ENCODE assay signal across 27 mouse cellular contexts in genomic region chr9:22089281-22089680, GRCm38 (mm10). TPM values are rescaled to one million over a fixed set of nuclear protein-coding genes. Genes with fewer than 3 reads are reported as not detected.
A peak's percentile ranks its signal among the peaks of the same experiment; 100 is the strongest.
DNase-seq lines count a peak whose midpoint lies in the region; ATAC-seq and TF ChIP-seq lines count a peak whose summit lies in the region.
"Had no signal": no experiment of that assay in that cellular context is flagged by ENCODE, and none has a peak within 500 bp of the region (broad histone marks: within the 10 kb centered on the region; RNA-seq: fewer than 3 reads in every experiment).

No protein-coding gene starts in this region.

- WGBS in liver, embryonic 14.5 days (ENCODE audit: insufficient replicate concordance): 92% methylated on average over 7 of the region's 7 CpGs

- H3K4me2 ChIP-seq in liver, embryonic 14.5 days (ENCODE audit: low read depth): no peak overlapping the region
- H3K4me2 ChIP-seq: embryonic facial prominence, embryonic 12.5 days; embryonic facial prominence, embryonic 15.5 days; forebrain, embryonic 12.5 days; forebrain, embryonic 15.5 days; heart, embryonic 13.5 days; hindbrain, embryonic 14.5 days had no signal

- no peaks in the 10 kb centered on the region for H3K36me3 ChIP-seq in liver, embryonic 14.5 days (replicated peaks; ENCODE audit: control insufficient read depth, insufficient read depth, low read depth)
- H3K36me3 ChIP-seq: embryonic facial prominence, embryonic 12.5 days; embryonic facial prominence, embryonic 15.5 days; forebrain, embryonic 12.5 days; forebrain, embryonic 15.5 days; heart, embryonic 10.5 days; heart, embryonic 13.5 days had no signal

- peaks cover 0 to 5% of the 10 kb centered on the region in 2 experiments; a peak in 3 of 4 replicates for H3K4me1 ChIP-seq in liver, embryonic 14.5 days (replicated peaks; ENCODE audit: control insufficient read depth in 2 of 2, insufficient read depth in 2 of 2, low read length in 1 of 2)

- no peak overlapping the region for H3K27ac ChIP-seq in liver, embryonic 14.5 days
- H3K27ac ChIP-seq: embryonic facial prominence, embryonic 12.5 days; embryonic facial prominence, embryonic 15.5 days; forebrain, embryonic 12.5 days; forebrain, embryonic 15.5 days; heart, adult 2 months; heart, embryonic 10.5 days; heart, embryonic 13.5 days; hindbrain, embryonic 14.5 days; hindbrain, postnatal 0 days had no signal

- no peak for TF ChIP-seq EP300 in liver, embryonic 14.5 days (IDR thresholded peaks at IDR 0.05; ENCODE audit: low read depth)

- no peak overlapping the region for H3K9ac ChIP-seq in liver, embryonic 14.5 days (replicated peaks)
- H3K9ac ChIP-seq: embryonic facial prominence, embryonic 12.5 days; embryonic facial prominence, embryonic 15.5 days; forebrain, embryonic 12.5 days; forebrain, embryonic 15.5 days; heart, embryonic 13.5 days; hindbrain, embryonic 14.5 days had no signal

- no peaks in the 10 kb centered on the region for H3K9me3 ChIP-seq in liver, embryonic 14.5 days (ENCODE audit: control insufficient read depth, low read length)
- H3K9me3 ChIP-seq: embryonic facial prominence, embryonic 12.5 days; embryonic facial prominence, embryonic 15.5 days; forebrain, embryonic 12.5 days; forebrain, embryonic 15.5 days; heart, embryonic 13.5 days had no signal

- no peak for DNase-seq in liver, embryonic 14.5 days (ENCODE audit: low read depth in 3 of 3, low spot score in 3 of 3)
- no peak for DNase-seq in liver
- DNase-seq in 3T3-L1 (ENCODE audit: low read depth, low spot score): peak; percentile 6
- DNase-seq in R1 (ENCODE audit: low read depth, low spot score): peak; percentile 71
- DNase-seq in right cerebral cortex, postnatal 14 days: no peak
- DNase-seq: B cell, adult 2 months; cerebellum, adult 11 months; cerebellum, adult 2 months; cerebellum, adult 9-11 months; cerebellum, postnatal 25 days; gastrocnemius, postnatal 25 days; heart, adult 2 months; heart, postnatal 14 days; heart, postnatal 4 days had no signal

- H3K27me3 ChIP-seq in liver, embryonic 14.5 days (ENCODE audit: control insufficient read depth, insufficient read depth, low read length): no peaks in the 10 kb centered on the region
- H3K27me3 ChIP-seq: embryonic facial prominence, embryonic 12.5 days; embryonic facial prominence, embryonic 15.5 days; forebrain, embryonic 15.5 days had no signal

- no peak for ATAC-seq in liver, embryonic 14.5 days (ENCODE audit: insufficient read depth)
- ATAC-seq in inflammation-experienced regulatory T-cells, adult 6 months: no peak
- ATAC-seq: forebrain, embryonic 15.5 days; hindbrain, postnatal 0 days had no signal

- 0 out of 2 replicates have a peak, but pooled peaks have one; percentile 8 for TF ChIP-seq CTCF in liver, embryonic 14.5 days (IDR thresholded peaks at IDR 0.05; ENCODE audit: low read depth)

- no peak overlapping the region for H3K4me3 ChIP-seq in liver, embryonic 14.5 days (ENCODE audit: insufficient read depth in 1 of 2, low read depth in 2 of 2, low read length in 2 of 2)
- H3K4me3 ChIP-seq: embryonic facial prominence, embryonic 12.5 days; embryonic facial prominence, embryonic 15.5 days; erythroblast, embryonic 14.5 days; forebrain, embryonic 12.5 days; forebrain, embryonic 15.5 days; heart, adult 2 months; heart, embryonic 10.5 days; heart, embryonic 13.5 days had no signal

RNA-seq across cellular contexts. Expression of gene Ecsit, which starts 4.0 kb away (rescaled TPM):
- polyA plus RNA-seq in liver, embryonic 14.5 days (2012; rRNA removed): 14.6 and 14.7 TPM in 2 replicates
- polyA plus RNA-seq in liver, embryonic 14.5 days (2014; fragmentation: Nextera tagmentation; extraction: Ambion mirVana): 16.8 and 19.9 TPM in 2 replicates
- polyA plus RNA-seq in inflammation-experienced regulatory T-cells, adult 6 months (2017; shearing (Covaris generic)): 10 to 100 TPM; 27.7 to 40.0 (median 37.7) TPM

RNA-seq across cellular contexts. Expression of gene Cnn1, which starts 9.7 kb away (rescaled TPM):
- polyA plus RNA-seq in liver, embryonic 14.5 days (2012; rRNA removed): 0.17 and 0.91 TPM in 2 replicates
- polyA plus RNA-seq in liver, embryonic 14.5 days (2014; fragmentation: Nextera tagmentation; extraction: Ambion mirVana): 0.09 and 0.44 TPM in 2 replicates
- polyA plus RNA-seq in inflammation-experienced regulatory T-cells, adult 6 months (2017; shearing (Covaris generic)): under 1 TPM; 0.20 to 0.36 (median 0.32) TPM
- polyA plus RNA-seq: erythroblast, embryonic 14.5 days had no signal

RNA-seq across cellular contexts. Expression of gene Zfp653, which starts 18.1 kb away (rescaled TPM):
- polyA plus RNA-seq in liver, embryonic 14.5 days (2012; rRNA removed): 6.6 and 8.0 TPM in 2 replicates
- 2.4 and 3.1 TPM in 2 replicates for polyA plus RNA-seq in liver, embryonic 14.5 days (2014; fragmentation: Nextera tagmentation; extraction: Ambion mirVana)
- polyA plus RNA-seq in inflammation-experienced regulatory T-cells, adult 6 months (2017; shearing (Covaris generic)): 1 to 10 TPM; 2.9 to 7.0 (median 6.5) TPM

RNA-seq across cellular contexts. Expression of gene Gm49318, which starts 18.2 kb away (rescaled TPM):
- not detected in 2 replicates for polyA plus RNA-seq in liver, embryonic 14.5 days (2012; rRNA removed)
- polyA plus RNA-seq in liver, embryonic 14.5 days (2014; fragmentation: Nextera tagmentation; extraction: Ambion mirVana): not detected in 2 replicates
- not detected for polyA plus RNA-seq in inflammation-experienced regulatory T-cells, adult 6 months (2017; shearing (Covaris generic))
- polyA plus RNA-seq: adrenal gland, adult 2 months; cerebellum, adult 2 months; embryonic facial prominence, embryonic 12.5 days; embryonic facial prominence, embryonic 15.5 days; erythroblast, embryonic 14.5 days; forebrain, embryonic 12.5 days; forebrain, embryonic 15.5 days; heart, adult 2 months; heart, embryonic 10.5 days; heart, embryonic 13.5 days; heart, embryonic 16.5 days; hindbrain, embryonic 14.5 days; hindbrain, postnatal 0 days; intestine, embryonic 14.5 days had no signal

RNA-seq across cellular contexts. Expression of gene Elof1, which starts 27.7 kb away (rescaled TPM):
- 59.5 and 72.5 TPM in 2 replicates for polyA plus RNA-seq in liver, embryonic 14.5 days (2012; rRNA removed)
- 98.2 and 102 TPM in 2 replicates for polyA plus RNA-seq in liver, embryonic 14.5 days (2014; fragmentation: Nextera tagmentation; extraction: Ambion mirVana)
- polyA plus RNA-seq in inflammation-experienced regulatory T-cells, adult 6 months (2017; shearing (Covaris generic)): 10 to 100 TPM; 76.4 to 98.9 (median 89.4) TPM

Comparison
In these comparisons a context has a peak if more than half of its experiments do, and no peak if none do; other contexts are left out.
1. DNase-seq: peak in 3T3-L1 (single experiment) and R1 (single experiment); none in liver, embryonic 14.5 days (0 of 3), liver (single experiment) and right cerebral cortex, postnatal 14 days (single experiment).